Mouse (Mus musculus) kidney, postnatal 36 days (tissue): ENCODE measurements at regions not wholly inside any gene's neighbourhood (a gene's known extent, or its start where the extent isn't known, plus 50 kb on each side); places are given as distances from the start of the nearest gene placed in this dataset.
"Not testable (repeated sequence)": the region's sequence is repeated elsewhere in the genome, so short reads cannot be mapped to it uniquely, and the experiment has no call there.

Experiments
- DNase-seq, 2 experiments: peaks; one replicate each; pipeline ENCODE4 v3.0.0; 2021 to 2022; ENCODE audit warnings: mixed read lengths in 2 of 2

DNA sequence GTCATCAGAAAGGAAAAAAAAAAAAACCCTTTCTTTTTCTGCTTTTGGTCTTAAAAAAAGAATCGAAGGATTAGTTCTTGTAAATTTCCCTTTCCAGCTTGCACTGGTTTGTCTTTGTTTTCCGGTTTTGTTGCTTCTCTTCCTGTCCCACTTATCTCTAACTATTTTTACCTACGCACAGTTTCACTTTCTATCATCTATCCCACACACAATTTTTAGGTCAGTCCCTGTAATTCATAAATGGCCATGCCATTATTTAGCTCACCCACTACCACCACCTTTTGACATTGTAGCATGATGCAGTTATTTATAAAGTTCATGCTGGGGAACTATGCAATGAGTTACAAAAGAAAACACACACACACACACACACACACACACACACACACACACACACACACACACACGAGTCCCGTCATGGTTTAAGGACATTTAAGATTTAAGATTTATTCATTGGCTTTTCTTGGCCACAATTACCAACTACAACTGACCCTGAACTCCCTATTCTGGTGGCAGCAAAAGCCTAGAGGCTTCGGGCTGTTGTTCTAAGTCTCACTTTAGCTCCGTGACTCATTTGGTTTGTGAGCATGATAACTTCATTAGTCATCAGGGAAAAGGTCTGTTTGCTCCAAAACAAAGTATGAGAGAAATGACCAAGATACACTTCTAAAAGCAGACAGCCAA lies 164.6 kb upstream of the Gm10131 start:
- no peak for DNase-seq

DNA sequence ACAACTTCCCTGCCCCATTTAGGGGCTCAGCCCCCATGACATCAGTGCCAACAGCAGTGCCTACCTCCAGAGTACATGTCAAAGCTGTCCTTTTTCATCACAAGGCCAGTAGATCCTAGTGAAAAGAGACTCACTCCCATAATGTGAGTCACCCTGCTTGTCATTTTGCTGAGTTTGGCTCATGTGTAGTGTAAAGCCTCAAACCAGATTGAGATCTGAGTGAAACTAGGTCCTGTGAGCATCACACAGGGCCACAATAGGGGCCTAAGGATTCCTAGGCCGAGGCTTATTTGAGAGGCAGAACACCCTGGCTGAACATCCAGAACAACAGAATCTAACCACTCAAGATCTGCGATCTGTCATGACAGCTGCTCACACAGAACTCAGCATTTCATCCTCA lies 163.3 kb upstream of the Gm10131 start:
- not testable (repeated sequence) for DNase-seq

DNA sequence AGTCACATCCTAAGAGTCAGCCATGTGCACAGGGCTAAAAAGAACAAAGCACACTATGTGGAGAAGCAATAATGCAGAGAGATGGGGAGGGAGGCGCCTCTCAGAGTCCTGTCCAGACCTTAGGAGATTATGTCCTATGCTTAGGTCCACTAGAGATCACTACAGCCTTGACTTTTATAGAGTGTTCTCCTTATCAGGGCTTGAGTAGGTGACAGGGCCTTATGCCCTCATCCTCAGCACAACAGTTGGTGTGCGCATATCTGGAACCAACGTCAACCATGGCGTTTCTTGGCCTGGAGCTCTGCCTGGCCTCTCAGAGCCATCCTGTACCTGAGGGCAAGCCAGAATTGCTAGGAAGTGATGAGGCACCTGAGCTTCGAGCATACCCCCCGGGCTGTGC lies 162.6 kb upstream of the Gm10131 start:
- DNase-seq: no peak

DNA sequence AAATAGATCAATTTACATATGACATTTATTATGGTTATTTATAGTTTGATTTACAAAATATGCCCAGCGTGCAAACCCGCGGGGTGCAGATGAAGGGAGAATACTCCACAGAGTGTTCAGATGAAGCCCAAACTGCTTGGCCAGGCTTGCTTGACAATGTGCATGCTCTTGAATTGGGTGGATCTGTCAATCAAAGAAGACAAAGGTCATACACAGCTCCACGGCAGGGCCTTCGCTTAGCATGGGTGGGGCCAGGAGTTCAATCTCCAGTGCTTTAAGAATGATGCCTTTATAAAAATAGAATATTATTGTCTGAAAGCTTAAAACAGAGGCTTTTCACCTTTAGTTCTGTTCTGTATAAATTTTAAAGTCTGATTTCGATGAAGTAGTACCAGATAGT lies 158.3 kb upstream of the Gm10131 start:
- no peak for DNase-seq

DNA sequence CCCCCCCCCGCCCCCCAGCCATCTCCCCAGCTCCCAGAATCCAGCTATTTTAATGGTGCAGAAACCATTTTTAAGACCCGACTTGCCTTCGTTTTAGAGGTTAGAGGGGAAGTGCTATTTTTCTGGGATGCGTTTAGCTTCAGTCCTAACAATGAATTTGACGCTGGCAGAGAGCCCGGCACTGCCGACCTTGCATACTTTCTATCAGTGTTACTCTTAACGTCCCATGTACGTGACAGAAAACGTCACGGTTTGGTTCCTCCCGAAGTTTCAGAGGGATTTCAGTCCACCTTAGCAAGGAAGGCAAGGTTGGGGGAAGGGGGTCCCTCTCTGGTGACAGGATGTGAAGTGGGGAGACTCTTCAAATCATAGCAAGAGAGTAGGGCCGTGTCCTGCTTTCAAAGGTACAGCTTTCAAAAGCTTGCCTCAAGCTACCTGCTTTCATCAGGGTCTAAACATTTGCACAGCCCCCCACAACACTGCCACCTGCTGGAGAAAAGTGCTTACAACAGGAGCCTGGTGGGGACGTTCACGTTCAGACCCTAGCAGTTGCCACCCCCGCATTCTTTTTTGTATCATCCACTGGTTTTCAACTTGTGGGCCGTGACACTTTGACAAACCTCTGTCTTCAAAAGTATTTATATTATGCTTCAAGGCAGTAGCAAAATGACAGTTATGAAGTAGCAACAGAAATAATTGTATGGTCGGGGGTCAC lies 157.4 kb upstream of the Gm10131 start:
- DNase-seq: peak in 1 of 2 experiments; percentile 6

DNA sequence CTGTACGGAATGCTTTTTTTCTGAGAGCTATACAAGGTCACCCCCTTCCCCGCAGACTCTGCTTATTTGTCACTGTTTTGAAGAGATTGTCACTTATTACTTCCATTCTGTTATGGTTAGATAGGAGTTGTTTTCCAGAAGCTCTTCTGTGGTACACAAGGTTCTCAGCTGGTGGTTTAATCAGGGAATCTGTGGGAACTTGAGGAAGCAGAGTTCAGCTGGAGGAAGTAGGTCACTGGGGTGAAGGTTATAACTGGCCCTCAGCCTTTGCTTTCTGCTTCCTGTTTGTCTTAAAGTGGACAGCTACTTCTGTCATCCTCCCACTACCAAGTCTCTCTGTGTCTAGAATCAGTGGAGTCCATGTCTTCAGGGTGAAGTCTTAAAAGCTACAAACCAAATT lies 143.4 kb upstream of the Gm10131 start:
- DNase-seq: peak in 1 of 2 experiments; percentile 39

DNA sequence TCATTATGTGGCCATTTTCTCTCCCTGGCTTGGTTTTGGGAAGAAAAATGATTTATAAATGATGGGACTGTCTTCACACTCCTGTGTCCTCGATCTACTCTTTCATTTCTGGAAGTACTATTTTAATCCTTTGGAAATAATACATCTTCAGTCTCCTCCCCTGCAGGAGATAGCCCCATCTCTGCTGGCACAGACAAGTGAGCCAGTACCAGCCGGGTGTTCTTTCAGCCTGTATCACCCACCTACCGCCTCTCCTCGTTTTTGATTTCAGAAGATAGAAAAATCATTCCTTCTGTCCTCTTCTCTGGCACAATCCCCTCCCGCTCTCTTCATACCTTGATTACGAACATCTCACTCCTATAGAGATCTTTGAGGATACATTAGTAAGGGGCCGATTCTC lies 140.4 kb upstream of the Gm10131 start:
- DNase-seq: no peak

DNA sequence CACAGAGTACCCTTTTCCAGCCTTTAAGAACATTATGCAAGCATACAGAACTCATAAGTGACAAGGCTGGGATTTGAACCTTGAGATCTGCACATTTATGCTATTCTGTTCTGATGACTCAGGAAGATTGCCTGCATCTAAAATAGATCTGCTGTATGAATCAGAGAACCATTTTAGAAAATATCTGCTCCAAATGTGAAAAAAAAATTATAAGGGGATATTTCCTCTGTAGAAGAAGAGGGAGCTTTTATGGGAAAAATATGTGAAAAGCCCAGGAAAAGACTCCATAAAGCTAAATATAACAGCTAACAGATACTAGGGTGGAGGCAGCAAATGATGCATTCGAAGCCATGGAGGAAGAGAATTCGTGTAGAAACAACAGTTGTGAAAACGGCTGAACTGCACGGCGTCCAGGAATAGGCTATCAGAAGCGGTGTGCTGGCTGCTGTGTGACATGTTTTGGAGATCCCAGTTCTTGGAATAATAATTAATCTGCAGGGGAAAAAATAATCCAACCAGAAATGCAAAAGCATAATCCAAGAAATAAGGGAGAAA lies 127.9 kb upstream of the Gm10131 start:
- DNase-seq: no peak

DNA sequence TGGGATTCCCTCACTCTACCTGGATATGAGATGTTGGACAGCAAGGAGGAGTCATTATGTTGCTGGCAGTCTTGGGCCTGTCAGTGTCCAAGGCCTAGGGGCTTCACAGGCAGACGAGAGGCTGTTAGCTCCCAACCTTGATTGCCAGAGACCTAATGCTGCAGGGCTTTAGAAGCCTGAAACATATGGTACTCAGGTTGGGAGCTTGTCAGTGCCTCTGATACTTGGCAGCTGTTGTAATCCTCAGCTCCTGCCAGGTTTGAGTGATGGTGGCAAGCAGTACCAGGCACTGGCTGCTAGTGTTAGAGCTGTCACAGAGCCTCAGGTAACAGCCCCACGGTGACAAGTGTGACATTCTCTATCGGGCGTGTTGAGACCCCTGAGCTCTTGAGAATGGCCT lies 122.2 kb upstream of the Gm10131 start:
- DNase-seq: no peak

DNA sequence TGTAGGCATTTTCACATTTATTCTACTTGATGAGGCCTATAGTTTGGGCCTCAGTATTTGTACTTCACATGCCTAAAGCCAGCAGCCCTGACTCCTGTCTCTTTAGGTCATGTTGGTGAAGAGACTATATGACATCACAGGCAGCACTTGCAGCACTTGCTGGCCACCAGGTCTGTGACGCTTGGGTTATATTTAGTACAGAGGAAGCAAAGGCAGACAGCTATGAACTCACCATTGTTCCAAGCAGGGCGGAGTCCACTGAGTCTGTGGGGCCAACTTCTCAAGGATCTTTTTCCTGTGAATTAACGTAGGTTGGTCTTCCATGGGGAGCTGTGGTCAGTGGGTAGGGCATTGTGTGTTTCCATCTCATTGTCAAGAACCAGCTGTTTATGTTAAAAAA lies 117.9 kb upstream of the Gm10131 start:
- peak; percentile 17 to 41 for DNase-seq

DNA sequence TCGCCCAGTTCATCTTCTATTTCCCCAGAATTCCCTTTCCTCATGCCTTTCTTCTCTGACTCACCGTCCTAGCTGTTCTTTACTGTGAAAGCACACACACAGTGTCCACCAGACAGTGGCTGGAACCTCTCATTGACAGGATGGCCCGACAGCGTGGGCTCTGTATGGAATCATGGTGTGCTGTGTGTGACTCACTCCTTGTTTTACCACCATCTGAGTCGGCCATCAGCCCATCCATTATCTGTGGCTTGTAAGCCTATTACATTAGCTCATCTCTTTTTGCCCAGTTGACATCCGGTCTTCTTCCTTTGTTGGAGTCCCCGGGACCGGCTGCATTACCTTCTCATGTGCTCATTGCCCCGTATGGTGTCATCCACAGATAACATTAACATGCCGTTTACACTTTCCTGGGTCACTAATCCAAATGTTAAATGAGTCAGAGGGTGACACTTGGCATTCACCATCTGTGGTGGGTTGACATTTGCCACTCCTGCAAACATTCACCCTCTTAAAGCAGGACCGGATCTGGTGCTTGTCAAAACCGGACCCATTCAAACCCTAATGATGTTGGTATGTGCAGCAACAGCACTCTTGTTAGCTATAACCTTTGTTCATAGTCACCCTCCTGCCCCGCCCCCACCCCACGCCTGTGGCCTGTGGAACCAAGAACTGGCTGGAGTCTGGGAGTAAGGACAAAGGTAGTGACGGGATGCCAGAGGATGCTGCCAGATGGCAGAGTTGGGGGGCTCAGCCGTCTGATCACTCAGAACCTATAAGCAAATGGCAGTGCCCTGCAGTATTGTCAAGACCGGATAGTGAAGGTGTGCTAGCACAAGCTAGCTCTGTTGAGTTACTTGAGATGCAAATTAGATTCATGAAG lies 113.7 kb upstream of the Gm10131 start:
- DNase-seq: no peak

DNA sequence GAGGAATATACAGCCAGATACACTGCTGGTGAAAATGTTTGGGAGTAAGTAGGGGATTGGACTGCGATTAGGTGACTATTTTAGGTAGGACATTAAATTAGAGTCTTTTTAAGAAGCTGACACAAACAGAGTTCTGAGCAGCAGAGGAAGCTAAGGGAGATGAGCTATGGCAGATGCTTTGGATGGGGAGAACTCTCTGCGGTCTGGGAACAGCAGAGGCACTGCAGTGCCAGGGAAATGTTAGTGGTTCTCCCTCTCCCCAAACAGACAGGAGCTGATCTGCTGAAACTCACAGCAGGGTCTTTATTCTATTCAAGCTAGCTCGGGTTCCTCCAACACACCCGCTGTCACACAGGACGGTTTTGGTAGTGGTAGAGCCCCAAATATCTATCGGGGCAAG lies 110.7 kb upstream of the Gm10131 start:
- no peak for DNase-seq
